Mouse (Mus musculus) G1E-ER4 (cell line): ENCODE results near the gene Zc3h12a. TPM values are rescaled to one million over a fixed set of nuclear protein-coding genes. Genes with fewer than 3 reads are reported as not detected.

Experiments
- GATA1 ChIP-seq: IDR thresholded peaks from one replicate; pipeline ENCODE4 v1.8.0; 2012; ENCODE audit warnings: low read length, inconsistent platforms
- polyA plus RNA-seq: library from polyadenylated mRNA; stranded (reverse); fragments of >175 nt; gene quantifications from 2 replicates; pipeline ENCODE4 v1.2.3, GENCODE M21; 2012

Gene Zc3h12a
- polyA plus RNA-seq, 1 experiment: 1.7 TPM

GRCm38 (mm10) chr4:125096066-125096465 lies 31.6 kb downstream of the Zc3h12a start:
- no peak for TF ChIP-seq GATA1

DNA sequence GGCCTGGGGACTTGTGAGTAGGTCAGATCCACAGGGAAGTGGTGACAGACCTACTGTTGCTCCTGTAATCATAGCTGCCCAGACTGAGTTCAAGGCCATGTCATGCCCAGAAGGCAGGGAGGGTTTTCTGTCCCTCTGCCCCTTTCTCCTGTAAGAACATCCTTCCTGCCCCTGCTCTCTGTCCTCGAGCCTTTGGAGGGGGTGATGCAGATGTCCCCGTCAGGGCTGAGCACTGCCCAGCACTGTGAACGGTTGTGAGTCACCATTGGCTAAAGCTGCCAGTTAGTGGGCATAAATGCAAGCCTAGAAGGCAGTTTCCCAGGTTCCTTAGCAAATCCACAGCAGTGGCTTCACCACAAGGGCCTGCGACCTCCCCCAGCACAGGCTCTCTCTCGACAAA lies 34.6 kb downstream of the Zc3h12a start:
- TF ChIP-seq GATA1: no peak

- no peak for TF ChIP-seq GATA1
Observed at GRCm38 (mm10) chr4:125085346-125085841, 42.2 kb downstream of the Zc3h12a start.

- TF ChIP-seq GATA1: no peak
Observed at GRCm38 (mm10) chr4:125084403-125085345, 43.0 kb downstream of the Zc3h12a start, which contains the start of gene Meaf6. Gene Meaf6 (plus strand): TSS chr4:125085134.

- no peak for TF ChIP-seq GATA1
Observed at GRCm38 (mm10) chr4:125078698-125079097, 48.9 kb downstream of the Zc3h12a start.

DNA sequence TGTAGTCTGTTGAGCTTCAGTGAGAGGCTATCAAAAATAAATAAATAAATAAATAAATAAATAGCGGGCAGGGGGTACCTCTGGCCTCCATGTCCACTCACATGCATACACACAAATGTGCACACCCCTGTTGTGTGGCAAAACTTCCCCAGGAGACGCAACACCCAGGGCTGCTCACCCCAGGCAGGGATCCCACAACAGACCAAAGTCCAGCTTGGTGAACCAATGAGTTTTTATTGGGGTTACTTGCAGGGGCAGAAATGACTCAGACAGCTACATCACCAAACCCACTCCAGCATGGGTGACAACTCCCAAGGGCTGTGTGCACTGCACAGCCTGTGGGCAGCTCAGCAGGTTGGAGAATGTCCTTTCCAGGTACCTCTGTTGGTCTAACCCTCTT lies 49.9 kb downstream of the Zc3h12a start:
- no peak for TF ChIP-seq GATA1

Other genes starting within 250 kb of the Zc3h12a start
- gene Epha10, start 246.9 kb downstream of the Zc3h12a start, polyA plus RNA-seq: not detected in 2 replicates
- 3.3 and 3.7 TPM in 2 replicates for gene 9930104L06Rik, start 190.8 kb downstream of the Zc3h12a start, polyA plus RNA-seq
- 166 and 199 TPM in 2 replicates for gene Cdca8, start 188.5 kb downstream of the Zc3h12a start, polyA plus RNA-seq
- not detected in 2 replicates for gene Rspo1, start 141.4 kb downstream of the Zc3h12a start, polyA plus RNA-seq
- gene Gnl2, start 111.3 kb downstream of the Zc3h12a start, polyA plus RNA-seq: 75.8 and 89.1 TPM in 2 replicates
- not detected in 2 replicates for gene Dnali1, start 62.1 kb downstream of the Zc3h12a start, polyA plus RNA-seq
- gene Snip1, start 61.2 kb downstream of the Zc3h12a start, polyA plus RNA-seq: 42.1 and 48.7 TPM in 2 replicates
- 72.3 and 115 TPM in 2 replicates for gene Meaf6, start 42.7 kb downstream of the Zc3h12a start, polyA plus RNA-seq